Mouse (Mus musculus) spleen, postnatal 4 days (tissue): ENCODE data around the gene St3gal6.
A peak's percentile ranks its signal among the peaks of the same experiment; 100 is the strongest.

Source experiments
- DNase-seq, 2 experiments: peaks; one replicate each; pipeline ENCODE4 v3.0.0; 2022; ENCODE audit warnings: low spot score in 2 of 2

St3gal6 gene

GRCm38 (mm10) chr16:58430246-58430645, 93.8 kb downstream of the St3gal6 start:
- DNase-seq: no peak

- DNase-seq: peak in 1 of 2 experiments; percentile 46
These were observed 102.2 kb downstream of the St3gal6 start for GRCm38 (mm10) chr16:58421696-58422354.
